Mouse (Mus musculus) megakaryocyte-erythroid progenitor cell, adult 5-6 weeks (primary cell): ENCODE data around the gene Sema4g. TPM values are rescaled to one million over a fixed set of nuclear protein-coding genes. Genes with fewer than 3 reads are reported as not detected.
A peak's percentile ranks its signal among the peaks of the same experiment; 100 is the strongest.

Experiments
- ATAC-seq: replicated peaks from 2 replicates; pipeline ENCODE4 v1.8.0; 2016; ENCODE audit warnings: mild to moderate bottlenecking, inconsistent platforms; ENCODE audit not compliant: severe bottlenecking, poor library complexity, low FRiP score, low TSS enrichment
- total RNA-seq, 2 experiments: library from RNA; stranded (forward) in 1 of 2; stranded (reverse) in 1 of 2; fragments of 200-1000, 215-1000 nt in 1 of 2; fragments of >200 nt in 1 of 2; fragmentation: Nextera tagmentation in 1 of 2; gene quantifications; 2 replicates each; pipeline ENCODE4 v1.2.3; 2014 to 2017

Gene Sema4g
- total RNA-seq, 2 experiments from 2014 or later: 1.4 TPM; not detected in 1

DNA sequence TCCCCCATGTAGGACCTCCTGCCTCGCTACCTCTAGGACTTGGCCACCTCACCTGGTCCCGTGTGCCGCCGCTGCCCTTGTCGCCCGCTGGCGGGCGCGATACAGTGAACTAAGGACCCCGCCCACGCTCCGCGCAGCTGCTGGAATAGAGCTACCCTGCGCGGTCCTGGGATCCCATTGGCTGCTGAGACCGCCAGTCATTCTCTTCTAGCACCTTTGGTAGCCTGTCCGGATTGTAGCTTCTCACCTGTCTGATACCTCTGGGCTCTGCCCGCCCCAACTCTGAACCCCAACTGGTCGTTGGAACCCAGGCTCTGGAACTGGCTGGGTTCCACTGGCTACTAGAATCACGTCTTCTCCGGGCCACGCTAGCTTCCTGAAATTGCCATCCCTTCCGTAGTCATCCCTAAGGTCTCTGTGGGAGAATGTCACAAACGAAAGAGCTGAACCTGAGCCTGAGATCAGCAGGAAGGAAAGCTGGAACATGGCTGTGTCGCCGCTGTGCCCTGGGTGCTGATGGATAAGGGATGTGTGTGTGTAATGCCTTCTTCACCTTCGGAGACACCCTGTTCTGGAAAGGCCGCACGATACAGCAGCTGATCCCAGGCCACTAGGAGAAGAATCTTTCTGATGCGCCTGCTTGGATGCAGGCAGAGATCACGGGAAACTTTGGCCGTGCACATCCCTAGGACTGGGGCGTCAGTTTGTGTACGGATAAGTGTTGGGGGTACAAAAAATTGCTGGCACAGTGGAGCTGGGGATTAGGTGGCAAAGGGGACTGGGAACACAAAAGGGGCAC, 57.8 kb downstream of the Sema4g start:
- peak; percentile 50 for ATAC-seq

DNA sequence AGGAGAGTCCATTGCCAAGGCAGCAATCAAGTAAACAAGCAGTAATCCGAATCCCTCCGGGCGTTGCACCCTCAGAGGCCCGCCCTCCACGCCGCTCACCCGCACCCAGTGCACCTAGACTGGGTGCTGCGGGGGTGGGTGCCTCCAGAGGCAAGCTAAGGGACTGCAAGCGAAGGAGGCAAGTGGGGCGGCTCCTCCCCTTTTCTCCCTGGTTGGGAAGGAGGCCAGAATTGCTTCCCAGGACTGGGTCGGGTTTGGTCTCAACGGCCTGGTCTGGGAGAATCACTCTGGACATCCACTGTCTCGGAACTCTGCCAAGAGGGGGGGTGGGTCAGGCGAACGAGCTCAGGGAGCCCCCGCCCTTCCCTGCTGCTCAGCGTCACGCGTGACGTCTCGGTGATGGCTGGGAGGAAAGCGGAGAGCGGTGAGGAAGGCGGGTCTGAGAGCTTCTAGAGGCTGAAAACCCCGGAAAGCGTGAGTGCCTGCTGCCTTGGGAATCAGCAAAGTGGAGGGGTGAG, 58.6 kb downstream of the Sema4g start, which contains the start of gene Sfxn3:
Gene Sfxn3, plus strand, starts transcription at position 87 of the 518 bp plus-strand sequence.
- peak; percentile 85 for ATAC-seq

DNA sequence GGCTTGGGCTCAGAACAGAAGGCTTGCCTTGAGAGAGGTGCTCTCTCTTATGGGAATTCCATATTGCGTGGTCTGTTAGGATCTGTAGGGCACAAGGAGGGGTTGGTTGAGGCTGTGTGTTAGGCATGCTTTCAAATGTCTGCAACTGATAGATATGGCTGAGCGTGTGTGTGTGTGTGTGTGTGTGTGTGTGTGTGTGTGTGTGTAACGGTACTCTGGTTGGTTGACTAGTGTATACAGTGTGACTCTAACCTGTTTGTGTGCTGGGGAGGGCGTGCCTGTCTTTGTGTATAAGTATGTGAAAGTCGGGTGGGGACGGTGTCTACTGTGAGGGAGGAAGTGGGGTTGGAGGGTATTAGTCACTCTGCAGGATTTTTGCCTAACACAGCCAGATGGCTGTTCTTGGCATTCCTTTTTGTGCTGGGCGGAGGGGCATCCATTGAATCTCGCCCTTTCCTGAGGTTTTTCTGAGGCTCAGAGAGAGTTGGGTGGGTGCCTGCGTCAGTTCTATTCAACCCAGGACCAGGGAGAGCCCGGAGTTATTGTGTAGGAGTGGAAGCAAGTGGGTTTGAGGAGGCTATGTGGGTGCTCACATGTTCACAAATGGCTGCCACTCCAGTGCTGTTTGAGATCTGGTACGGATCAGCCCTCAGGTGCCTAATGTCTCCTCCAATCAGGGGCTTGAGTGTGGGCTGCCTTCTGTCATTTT, 59.2 kb downstream of the Sema4g start:
- ATAC-seq: peak; percentile 65

DNA sequence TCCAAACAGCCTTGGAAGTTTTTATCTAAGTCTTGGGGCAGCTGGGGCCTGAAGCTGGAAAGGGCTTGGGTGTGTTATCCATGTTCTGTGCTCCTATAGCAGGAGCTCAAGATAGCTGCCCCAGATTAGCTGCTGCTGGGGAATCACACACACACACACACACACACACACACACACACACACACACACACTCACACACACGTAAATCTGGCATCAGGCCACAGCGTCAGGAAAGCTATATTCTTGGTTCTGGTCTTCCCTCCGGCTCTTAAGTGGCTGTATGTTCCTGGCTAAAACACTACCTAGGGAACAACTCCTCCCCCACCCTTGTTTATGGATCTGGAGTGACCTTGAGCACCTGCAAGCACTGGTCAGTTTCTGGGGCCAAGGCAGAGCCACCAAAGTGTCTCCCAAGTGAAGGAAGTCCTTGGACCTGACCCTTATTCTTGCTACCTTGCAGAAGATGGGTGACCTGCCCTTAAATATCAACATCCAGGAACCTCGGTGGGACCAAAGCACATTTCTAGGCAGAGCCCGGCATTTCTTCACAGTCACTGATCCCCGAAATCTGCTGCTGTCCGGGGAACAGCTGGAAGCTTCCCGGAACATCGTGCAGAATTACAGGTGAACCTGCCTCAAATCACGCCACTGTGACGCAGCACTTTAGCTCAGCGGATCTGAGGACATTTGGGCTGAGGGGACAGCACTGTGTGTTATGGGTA, 59.9 kb downstream of the Sema4g start:
- no peak for ATAC-seq

DNA sequence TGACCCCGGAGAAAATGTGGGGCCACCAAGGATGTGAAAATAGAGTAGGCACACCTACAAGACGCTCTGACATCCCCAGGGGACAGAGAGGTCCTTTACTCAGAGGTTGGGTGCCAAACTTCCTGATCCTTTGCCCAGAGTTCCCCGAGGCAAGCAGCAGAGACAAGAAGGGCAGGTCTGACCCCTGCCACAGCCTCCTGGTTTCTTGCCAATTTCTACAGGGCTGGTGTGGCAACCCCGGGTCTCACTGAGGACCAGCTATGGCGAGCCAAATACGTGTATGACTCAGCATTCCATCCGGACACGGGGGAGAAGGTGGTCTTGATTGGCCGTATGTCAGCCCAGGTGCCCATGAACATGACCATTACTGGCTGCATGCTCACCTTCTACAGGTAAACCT, 60.6 kb downstream of the Sema4g start:
- no peak for ATAC-seq

Other genes starting within 250 kb of the Sema4g start
- not detected in 2 replicates for gene Pax2, start 233.1 kb upstream of the Sema4g start, total RNA-seq (2014; fragmentation: Nextera tagmentation)
- gene Pax2, start 233.1 kb upstream of the Sema4g start, total RNA-seq (2017): not detected in 2 replicates
- gene Slf2, start 58.0 kb upstream of the Sema4g start, total RNA-seq (2014; fragmentation: Nextera tagmentation): 34.3 and 38.4 TPM in 2 replicates
- gene Slf2, start 58.0 kb upstream of the Sema4g start, total RNA-seq (2017): 48.3 and 52.1 TPM in 2 replicates
- 32.5 and 37.0 TPM in 2 replicates for gene Twnk, start 16.6 kb downstream of the Sema4g start, total RNA-seq (2014; fragmentation: Nextera tagmentation)
- 27.1 and 32.6 TPM in 2 replicates for gene Twnk, start 16.6 kb downstream of the Sema4g start, total RNA-seq (2017)
- gene Mrpl43, start 17.3 kb downstream of the Sema4g start, total RNA-seq (2014; fragmentation: Nextera tagmentation): 32.2 and 48.4 TPM in 2 replicates
- gene Mrpl43, start 17.3 kb downstream of the Sema4g start, total RNA-seq (2017): 26.3 and 29.0 TPM in 2 replicates
- 9.0 and 10.2 TPM in 2 replicates for gene Lzts2, start 25.3 kb downstream of the Sema4g start, total RNA-seq (2014; fragmentation: Nextera tagmentation)
- gene Lzts2, start 25.3 kb downstream of the Sema4g start, total RNA-seq (2017): 7.8 and 7.9 TPM in 2 replicates
- not detected in 2 replicates for gene Pdzd7, start 56.6 kb downstream of the Sema4g start, total RNA-seq (2014; fragmentation: Nextera tagmentation)
- not detected in 2 replicates for gene Pdzd7, start 56.6 kb downstream of the Sema4g start, total RNA-seq (2017)
- gene Sfxn3, start 58.4 kb downstream of the Sema4g start, total RNA-seq (2014; fragmentation: Nextera tagmentation): 10.6 and 23.4 TPM in 2 replicates
- 5.8 and 6.4 TPM in 2 replicates for gene Sfxn3, start 58.4 kb downstream of the Sema4g start, total RNA-seq (2017)
- gene Kazald1, start 86.1 kb downstream of the Sema4g start, total RNA-seq (2014; fragmentation: Nextera tagmentation): 1.2 TPM in 1 of 2 replicates, not detected in the other
- gene Kazald1, start 86.1 kb downstream of the Sema4g start, total RNA-seq (2017): 0.80 and 1.7 TPM in 2 replicates
- not detected in 2 replicates for gene Tlx1, start 161.6 kb downstream of the Sema4g start, total RNA-seq (2014; fragmentation: Nextera tagmentation)
- not detected in 2 replicates for gene Tlx1, start 161.6 kb downstream of the Sema4g start, total RNA-seq (2017)
- not detected in 2 replicates for gene Lbx1, start 246.7 kb downstream of the Sema4g start, total RNA-seq (2014; fragmentation: Nextera tagmentation)
- not detected in 2 replicates for gene Lbx1, start 246.7 kb downstream of the Sema4g start, total RNA-seq (2017)